Mouse (Mus musculus): ENCODE results near the gene Dolk. TPM values are rescaled to one million over a fixed set of nuclear protein-coding genes. Genes with fewer than 3 reads are reported as not detected.

The Dolk gene
- 23.1 and 40.6 TPM in 2 replicates for polyA plus RNA-seq (2015; fragmentation: Nextera tagmentation; extraction: Ambion mirVana)

DNA sequence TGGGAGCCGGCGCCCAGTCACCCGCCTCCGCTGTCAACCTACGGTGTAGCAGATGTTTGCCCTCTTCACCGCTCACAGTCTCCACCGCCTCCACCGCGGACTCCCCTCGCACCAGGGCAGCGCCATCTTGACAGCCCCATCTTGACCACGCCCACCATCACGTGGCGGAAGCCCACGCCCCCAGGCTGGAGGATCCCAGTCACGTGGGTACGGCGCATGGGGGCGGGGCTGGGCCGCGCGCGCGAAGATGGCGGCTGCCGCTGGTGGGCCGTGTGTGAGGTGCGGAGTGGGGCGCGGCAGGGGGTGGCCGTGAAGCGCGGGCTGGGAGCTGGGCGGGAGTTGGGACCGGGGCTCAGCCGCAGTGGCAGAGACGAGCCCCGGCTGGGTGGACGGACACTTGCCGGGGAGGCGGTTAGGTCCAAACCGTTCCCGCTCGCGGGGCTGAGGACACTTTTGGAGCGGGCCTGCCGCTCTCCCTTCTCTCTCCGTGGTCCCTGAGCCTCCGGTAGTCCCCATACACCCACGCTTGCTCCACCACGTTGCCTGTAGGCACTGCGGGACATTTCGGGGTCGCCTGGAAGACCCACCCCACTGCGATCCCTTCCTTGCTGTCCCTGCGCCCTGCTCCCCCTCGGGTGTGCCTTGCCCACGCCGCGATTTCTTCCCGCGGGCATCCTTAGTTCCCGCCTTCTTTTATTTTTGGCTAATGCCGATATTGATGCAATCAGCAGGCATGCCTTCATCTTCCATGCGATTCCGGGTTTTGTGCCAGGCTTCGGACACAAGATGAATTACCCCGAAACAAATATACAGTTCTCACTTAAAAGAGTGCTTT is at the start of gene Dolk, which contains the start of gene Nup188:
Dolk (minus strand) TSS at position 143 of the 835 bp plus-strand sequence.
Nup188 (plus strand) TSS at position 206 of the 835 bp plus-strand sequence.

DNA sequence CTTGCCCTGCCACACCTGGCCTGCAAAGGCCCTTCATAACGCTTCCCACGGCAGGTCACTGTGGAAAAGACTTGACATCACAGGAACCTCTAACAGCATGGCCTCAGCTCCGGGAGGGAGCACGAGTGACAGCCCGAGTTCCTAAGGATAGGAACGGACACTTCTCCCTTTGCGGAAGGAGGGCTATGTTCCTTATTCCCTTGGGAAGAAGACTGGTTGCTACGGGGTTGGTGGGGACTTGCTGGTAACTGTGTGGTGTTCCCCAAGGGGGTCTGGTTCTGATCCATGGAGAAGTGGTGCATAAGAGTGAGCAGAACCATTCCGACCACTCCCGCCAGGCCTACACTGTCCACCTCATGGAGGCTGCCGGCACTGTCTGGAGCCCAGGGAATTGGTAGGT is 5.4 kb downstream of the Dolk start, which contains the start of gene Gm28038:
Gm28038 (plus strand) TSS at position 301 of the 400 bp plus-strand sequence.

DNA sequence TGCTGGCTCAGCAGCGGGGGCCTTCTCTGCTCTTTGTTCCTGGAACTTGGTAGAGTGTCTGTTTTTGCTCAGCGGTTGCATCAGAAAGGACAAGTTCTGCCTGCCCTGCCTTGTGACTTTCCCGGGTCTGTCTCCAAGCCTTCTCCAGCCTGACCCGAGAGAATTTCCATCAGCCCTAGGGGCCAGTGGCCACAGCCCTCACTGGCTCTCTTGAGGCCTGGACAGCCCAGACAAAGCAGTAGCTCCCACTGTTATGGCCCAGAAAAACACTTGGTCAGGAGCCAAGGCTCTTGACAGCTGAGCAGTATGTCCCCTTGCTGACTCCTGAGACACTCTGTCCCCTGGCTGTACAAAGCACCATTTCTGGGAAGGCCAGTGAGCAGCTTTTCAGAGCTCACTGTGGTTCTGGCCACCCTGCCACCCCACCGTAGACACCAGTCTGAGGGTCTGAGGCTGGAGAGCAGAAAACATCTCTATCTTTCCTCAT is 20.3 kb downstream of the Dolk start, which contains the start of gene Phyhd1:
Phyhd1 (plus strand) TSS at position 437 of the 487 bp plus-strand sequence.

DNA sequence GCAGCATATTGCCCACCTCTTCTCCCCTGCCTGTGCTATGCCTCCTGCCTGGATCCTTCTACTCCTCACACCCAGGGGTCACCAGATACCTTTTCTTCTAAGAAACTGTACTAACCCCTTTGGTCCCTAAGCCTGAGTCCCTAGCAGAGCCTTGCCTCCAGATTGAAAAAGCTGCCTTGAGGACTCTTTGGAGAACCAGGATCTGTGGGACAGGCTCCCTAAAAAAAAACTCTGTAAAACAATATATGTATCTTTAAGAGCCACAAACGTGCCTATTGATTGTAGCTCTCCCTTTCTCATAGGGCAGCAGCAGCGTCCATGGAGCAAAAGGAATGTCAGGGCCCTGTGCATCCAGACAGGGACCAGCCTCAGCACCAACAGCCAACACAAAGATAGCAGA is 45.9 kb downstream of the Dolk start, which contains the start of gene Gm28035:
Gm28035 (plus strand) TSS at position 301 of the 400 bp plus-strand sequence.

DNA sequence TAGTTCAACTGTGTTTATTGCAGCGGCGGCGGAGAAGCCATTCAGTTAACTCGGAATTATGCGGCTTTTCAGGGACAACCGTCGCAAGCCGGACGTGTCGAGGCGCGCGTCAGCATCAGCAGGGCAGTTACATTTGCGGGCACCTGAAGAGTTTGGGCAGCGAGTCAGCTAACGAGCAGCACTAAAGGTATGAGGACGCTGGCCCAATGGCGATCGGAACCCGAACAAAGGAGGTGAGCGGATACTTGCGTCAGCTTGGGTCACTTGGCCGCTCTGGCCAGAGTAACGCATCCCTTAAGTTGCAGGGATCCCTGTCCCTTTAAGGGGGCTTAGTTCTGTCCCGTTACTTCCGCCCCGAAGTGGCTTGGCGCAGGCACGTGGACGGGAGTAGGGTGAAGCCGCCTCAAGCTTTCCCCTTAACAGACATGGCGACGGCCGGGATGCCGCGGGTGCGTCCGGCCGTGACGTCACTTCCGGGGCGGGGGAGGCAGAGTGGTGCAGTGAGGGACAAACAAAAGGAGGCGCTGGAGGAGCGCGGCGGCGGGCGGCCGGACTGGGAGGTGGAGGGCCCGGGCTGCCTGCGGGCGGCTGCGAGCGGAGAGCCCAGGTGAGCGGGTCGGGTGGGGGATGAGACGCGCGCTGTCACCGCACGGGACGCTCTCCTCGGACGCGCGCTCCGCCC is 48.8 kb downstream of the Dolk start, which contains the start of gene Lrrc8a:
Lrrc8a (plus strand) TSS at position 517 of the 682 bp plus-strand sequence.

Other genes with a start within 250 kb of the Dolk start
- 27.3 and 30.6 TPM in 2 replicates for gene Wdr34, start 237.5 kb downstream of the Dolk start, polyA plus RNA-seq (2015; fragmentation: Nextera tagmentation; extraction: Ambion mirVana)
- gene Set, start 229.0 kb downstream of the Dolk start, polyA plus RNA-seq (2015; fragmentation: Nextera tagmentation; extraction: Ambion mirVana) = 172 and 260 TPM in 2 replicates
- 2.3 and 4.8 TPM in 2 replicates for gene Pkn3, start 208.7 kb downstream of the Dolk start, polyA plus RNA-seq (2015; fragmentation: Nextera tagmentation; extraction: Ambion mirVana)
- 24.9 and 31.7 TPM in 2 replicates for gene Zdhhc12, start 192.7 kb downstream of the Dolk start, polyA plus RNA-seq (2015; fragmentation: Nextera tagmentation; extraction: Ambion mirVana)
- gene Zer1, start 161.7 kb downstream of the Dolk start, polyA plus RNA-seq (2015; fragmentation: Nextera tagmentation; extraction: Ambion mirVana) = 5.2 and 6.6 TPM in 2 replicates
- 3.1 and 7.6 TPM in 2 replicates for gene Tbc1d13, start 152.6 kb downstream of the Dolk start, polyA plus RNA-seq (2015; fragmentation: Nextera tagmentation; extraction: Ambion mirVana)
- gene Endog, start 114.8 kb downstream of the Dolk start, polyA plus RNA-seq (2015; fragmentation: Nextera tagmentation; extraction: Ambion mirVana) = 29.2 and 38.9 TPM in 2 replicates
- gene Spout1, start 107.9 kb downstream of the Dolk start, polyA plus RNA-seq (2015; fragmentation: Nextera tagmentation; extraction: Ambion mirVana) = 25.1 and 32.0 TPM in 2 replicates
- gene Kyat1, start 80.5 kb downstream of the Dolk start, polyA plus RNA-seq (2015; fragmentation: Nextera tagmentation; extraction: Ambion mirVana) = 7.2 and 12.4 TPM in 2 replicates
- gene Lrrc8a, start 48.6 kb downstream of the Dolk start, polyA plus RNA-seq (2015; fragmentation: Nextera tagmentation; extraction: Ambion mirVana) = 31.8 and 34.7 TPM in 2 replicates
- gene Gm28035, start 45.8 kb downstream of the Dolk start, polyA plus RNA-seq (2015; fragmentation: Nextera tagmentation; extraction: Ambion mirVana) = 0.11 and 0.12 TPM in 2 replicates
- 7.4 and 9.5 TPM in 2 replicates for gene Phyhd1, start 20.1 kb downstream of the Dolk start, polyA plus RNA-seq (2015; fragmentation: Nextera tagmentation; extraction: Ambion mirVana)
- gene Gm28038, start 5.3 kb downstream of the Dolk start, polyA plus RNA-seq (2015; fragmentation: Nextera tagmentation; extraction: Ambion mirVana) = not detected in 2 replicates
- gene Nup188, start 63 bp upstream of the Dolk start, polyA plus RNA-seq (2015; fragmentation: Nextera tagmentation; extraction: Ambion mirVana) = 16.5 and 23.9 TPM in 2 replicates
- gene Sh3glb2, start 73.0 kb upstream of the Dolk start, polyA plus RNA-seq (2015; fragmentation: Nextera tagmentation; extraction: Ambion mirVana) = 64.0 and 93.0 TPM in 2 replicates
- gene Miga2, start 77.9 kb upstream of the Dolk start, polyA plus RNA-seq (2015; fragmentation: Nextera tagmentation; extraction: Ambion mirVana) = 8.7 and 17.0 TPM in 2 replicates
- gene Dolpp1, start 105.9 kb upstream of the Dolk start, polyA plus RNA-seq (2015; fragmentation: Nextera tagmentation; extraction: Ambion mirVana) = 17.3 and 17.9 TPM in 2 replicates
- gene Crat, start 129.5 kb upstream of the Dolk start, polyA plus RNA-seq (2015; fragmentation: Nextera tagmentation; extraction: Ambion mirVana) = 27.0 and 27.9 TPM in 2 replicates
- gene Ptpa, start 129.7 kb upstream of the Dolk start, polyA plus RNA-seq (2015; fragmentation: Nextera tagmentation; extraction: Ambion mirVana) = 90.2 and 99.4 TPM in 2 replicates
- gene Ier5l, start 187.9 kb upstream of the Dolk start, polyA plus RNA-seq (2015; fragmentation: Nextera tagmentation; extraction: Ambion mirVana) = 5.2 and 5.4 TPM in 2 replicates

Data from adrenal gland, postnatal 0 days (tissue).